Mouse (Mus musculus) embryonic stem cell, embryonic (primary cell): ENCODE results near the gene Exoc3l2.

Source experiments
- CTCF ChIA-PET, 4 experiments: fragments of 300-600 bp in 2 of 4; fragments of 350-600 bp in 2 of 4; sonication (Branson Sonifier 250); formaldehyde crosslinking; loops; one replicate each; lab custom pipeline; 2022; ENCODE audit warnings: inconsistent platforms in 2 of 4; lab: Charles Lee
- POLR2A ChIA-PET, 4 experiments: fragments of 300-600 bp in 2 of 4; fragments of 350-600 bp in 2 of 4; sonication (Branson Sonifier 250); formaldehyde crosslinking; loops; one replicate each; lab custom pipeline; 2022; ENCODE audit warnings: antibody characterized with exemption in 4 of 4, inconsistent platforms in 1 of 4; lab: Charles Lee

The Exoc3l2 gene

GRCm38 (mm10) chr7:19462884-19463381 is at the start of gene Exoc3l2:
Exoc3l2 (plus strand) TSS chr7:19463331.
- POLR2A ChIA-PET, result interaction anchor here in 3 of 4 experiments (0.6 to 1.9 kb wide), 13 partner anchors 9 to 104 kb away, joined by 3 to 4 read pairs (median 3); partner anchors contain the start of genes Cd3eap (in 1 of the 3) and Ppp1r13l (in 1 of the 3)

GRCm38 (mm10) chr7:19413525-19413924 is 49.6 kb upstream of the Exoc3l2 start:
- POLR2A ChIA-PET, result interaction anchor here in 1 of 4 experiments (0.9 to 1.1 kb wide), 3 partner anchors 22 to 287 kb away, joined by 3 to 4 read pairs (median 3); no protein-coding TSS in a partner anchor
- CTCF ChIA-PET, result interaction anchor here in 1 of 4 experiments (1.0 kb wide), 1 partner anchor 48 kb away, joined by 4 read pairs; no protein-coding TSS in a partner anchor

More at GRCm38 (mm10) chr7:19462884-19463381, at the start of gene Exoc3l2:
- CTCF ChIA-PET, result interaction anchor here (0.5 to 3.1 kb wide), 15 partner anchors 12 to 1005 kb away, joined by 3 to 16 read pairs (median 4); partner anchors contain the start of genes Ckm (in 1 of the 4) and Klc3 (in 1 of the 4)

- ChIA-PET CTCF (interaction anchor here in 1 of 4 experiments (0.8 kb wide), 1 partner anchor 10 kb away, joined by 3 read pairs; no protein-coding TSS in a partner anchor), POLR2A (interaction anchor here in 1 of 4 experiments (0.6 to 1.0 kb wide), 3 partner anchors 11 to 202 kb away, joined by 3 read pairs; no protein-coding TSS in a partner anchor)
Observed at GRCm38 (mm10) chr7:19416590-19416989, 46.5 kb upstream of the Exoc3l2 start.

GRCm38 (mm10) chr7:19420121-19420520 is 43.0 kb upstream of the Exoc3l2 start:
- CTCF ChIA-PET, result interaction anchor here in 1 of 4 experiments (1.6 to 1.7 kb wide), 2 partner anchors 15 to 24 kb away, joined by 5 to 7 read pairs; partner anchors contain the start of gene Ckm
- POLR2A ChIA-PET, result no interaction called here

- POLR2A ChIA-PET, result interaction anchor here (0.6 to 1.2 kb wide), 10 partner anchors 9 to 321 kb away, joined by 3 to 8 read pairs (median 3); no protein-coding TSS in a partner anchor
- CTCF ChIA-PET, result interaction anchor here (0.5 to 1.7 kb wide), 11 partner anchors 11 to 369 kb away, joined by 3 to 10 read pairs (median 5); partner anchors contain the start of gene Ckm (in 2 of the 4)
Observed at GRCm38 (mm10) chr7:19420821-19421636, 42.1 kb upstream of the Exoc3l2 start.

GRCm38 (mm10) chr7:19423083-19423482 is 40.0 kb upstream of the Exoc3l2 start:
- CTCF ChIA-PET, result interaction anchor here in 2 of 4 experiments (0.7 to 1.2 kb wide), 2 partner anchors 9 to 17 kb away, joined by 3 to 5 read pairs; no protein-coding TSS in a partner anchor

GRCm38 (mm10) chr7:19424051-19424450 is 39.1 kb upstream of the Exoc3l2 start:
- POLR2A ChIA-PET, result interaction anchor here in 3 of 4 experiments (0.6 to 1.6 kb wide), 7 partner anchors 8 to 141 kb away, joined by 4 to 7 read pairs (median 4); no protein-coding TSS in a partner anchor
- CTCF ChIA-PET, result interaction anchor here (0.5 to 1.2 kb wide), 8 partner anchors 8 to 488 kb away, joined by 3 to 15 read pairs (median 4); no protein-coding TSS in a partner anchor

More at GRCm38 (mm10) chr7:19423083-19423482, 40.0 kb upstream of the Exoc3l2 start:
- POLR2A ChIA-PET, result interaction anchor here in 2 of 4 experiments (1.0 to 1.5 kb wide), 3 partner anchors 9 to 181 kb away, joined by 3 to 4 read pairs (median 4); no protein-coding TSS in a partner anchor

GRCm38 (mm10) chr7:19426349-19426748 is 36.8 kb upstream of the Exoc3l2 start:
- CTCF ChIA-PET, result interaction anchor here (0.6 to 2.7 kb wide), 16 partner anchors 11 to 423 kb away, joined by 3 to 9 read pairs (median 4); no protein-coding TSS in a partner anchor

GRCm38 (mm10) chr7:19426888-19427287 is 36.2 kb upstream of the Exoc3l2 start:
- CTCF ChIA-PET, result interaction anchor here (0.6 to 2.7 kb wide), 14 partner anchors 10 to 163 kb away, joined by 3 to 9 read pairs (median 4); no protein-coding TSS in a partner anchor
- POLR2A ChIA-PET, result interaction anchor here in 3 of 4 experiments (0.6 to 1.6 kb wide), 17 partner anchors 9 to 323 kb away, joined by 3 to 8 read pairs (median 3); partner anchors contain the start of genes Apoe (in 1 of the 3), Nectin2 (in 1 of the 3), Nkpd1 (in 1 of the 3) and Opa3 (in 1 of the 3)

More at GRCm38 (mm10) chr7:19426349-19426748, 36.8 kb upstream of the Exoc3l2 start:
- POLR2A ChIA-PET, result interaction anchor here in 3 of 4 experiments (0.5 to 1.9 kb wide), 18 partner anchors 9 to 272 kb away, joined by 3 to 8 read pairs (median 3); partner anchors contain the start of genes Apoe (in 1 of the 3), Nkpd1 (in 1 of the 3) and Opa3 (in 1 of the 3)

- POLR2A ChIA-PET, result interaction anchor here in 3 of 4 experiments (0.5 to 1.5 kb wide), 8 partner anchors 9 to 152 kb away, joined by 3 to 5 read pairs (median 3); no protein-coding TSS in a partner anchor
- CTCF ChIA-PET, result interaction anchor here in 3 of 4 experiments (0.6 to 2.7 kb wide), 9 partner anchors 9 to 162 kb away, joined by 3 to 9 read pairs (median 4); partner anchors contain the start of gene Ckm (in 1 of the 3)
Observed at GRCm38 (mm10) chr7:19427999-19428650, 35.0 kb upstream of the Exoc3l2 start.

GRCm38 (mm10) chr7:19429726-19430125 is 33.4 kb upstream of the Exoc3l2 start:
- ChIA-PET CTCF (interaction anchor here in 2 of 4 experiments (0.6 to 1.7 kb wide), 5 partner anchors 8 to 361 kb away, joined by 3 to 5 read pairs (median 4); no protein-coding TSS in a partner anchor), POLR2A (interaction anchor here in 3 of 4 experiments (0.6 to 1.2 kb wide), 6 partner anchors 8 to 378 kb away, joined by 3 to 6 read pairs (median 3); partner anchors contain the start of gene Tomm40 (in 1 of the 3))

GRCm38 (mm10) chr7:19430402-19430801 is 32.7 kb upstream of the Exoc3l2 start:
- CTCF ChIA-PET, result interaction anchor here in 1 of 4 experiments (0.6 kb wide), 1 partner anchor 63 kb away, joined by 3 read pairs; no protein-coding TSS in a partner anchor
- POLR2A ChIA-PET, result interaction anchor here in 2 of 4 experiments (1.1 to 1.2 kb wide), 3 partner anchors 9 to 285 kb away, joined by 3 read pairs; partner anchors contain the start of gene Tomm40 (in 1 of the 2)

- POLR2A ChIA-PET, result interaction anchor here (0.6 to 1.3 kb wide), 10 partner anchors 9 to 295 kb away, joined by 3 to 5 read pairs (median 3); no protein-coding TSS in a partner anchor
- CTCF ChIA-PET, result interaction anchor here (0.5 to 3.1 kb wide), 40 partner anchors 9 to 364 kb away, joined by 3 to 19 read pairs (median 4); partner anchors contain the start of genes Eml2 (in 1 of the 4) and Nkpd1 (in 1 of the 4)
Observed at GRCm38 (mm10) chr7:19432475-19432874, 30.7 kb upstream of the Exoc3l2 start.

- ChIA-PET CTCF (interaction anchor here (0.6 to 2.2 kb wide), 8 partner anchors 8 to 233 kb away, joined by 3 to 11 read pairs (median 4); no protein-coding TSS in a partner anchor), POLR2A (interaction anchor here in 3 of 4 experiments (0.7 to 2.3 kb wide), 6 partner anchors 9 to 116 kb away, joined by 3 to 8 read pairs (median 3); no protein-coding TSS in a partner anchor)
Observed at GRCm38 (mm10) chr7:19436276-19436675, 26.9 kb upstream of the Exoc3l2 start.

GRCm38 (mm10) chr7:19437048-19437447 is 26.1 kb upstream of the Exoc3l2 start:
- POLR2A ChIA-PET, result interaction anchor here in 3 of 4 experiments (0.5 to 2.3 kb wide), 7 partner anchors 10 to 374 kb away, joined by 3 to 8 read pairs (median 3); no protein-coding TSS in a partner anchor
- CTCF ChIA-PET, result interaction anchor here (0.6 to 2.2 kb wide), 14 partner anchors 8 to 353 kb away, joined by 3 to 11 read pairs (median 3); no protein-coding TSS in a partner anchor
